Mouse (Mus musculus): ENCODE measurements around the gene Serpina3c. TPM values are rescaled to one million over a fixed set of nuclear protein-coding genes. Genes with fewer than 3 reads are reported as not detected.
"Not testable (repeated sequence)": the region's sequence is repeated elsewhere in the genome, so short reads cannot be mapped to it uniquely, and the experiment has no call there.

Serpina3c gene
- polyA plus RNA-seq, 1 experiment from 2014 or later: not detected

DNA sequence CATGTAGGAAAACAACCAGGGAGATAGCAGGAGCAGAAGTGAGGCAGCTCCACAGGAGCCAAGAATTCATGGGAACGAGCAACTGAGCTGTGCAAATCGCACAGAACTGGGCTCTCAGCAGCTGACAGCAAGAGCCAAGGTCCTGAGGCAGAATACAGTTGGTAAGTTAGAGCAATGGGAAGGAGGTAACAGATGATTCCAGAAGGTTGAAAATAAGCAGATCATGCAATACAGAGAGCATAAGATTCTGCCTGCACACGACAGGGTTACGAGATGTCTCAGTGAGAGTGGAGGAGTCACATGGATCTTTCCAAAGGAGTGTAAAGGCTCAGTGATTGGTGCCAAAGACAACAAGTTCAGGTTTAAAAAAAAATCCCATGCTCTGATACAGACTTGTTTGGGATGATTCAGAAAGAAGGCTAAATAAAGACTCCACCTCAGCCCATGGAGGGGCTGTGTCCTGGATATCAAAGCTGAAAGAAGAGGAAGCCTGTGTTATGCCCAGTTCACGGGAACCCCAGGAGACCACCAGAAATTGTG, 28.6 kb downstream of the Serpina3c start:
- TF ChIP-seq CTCF (IDR thresholded peaks at IDR 0.05; ENCODE audit: low read depth): no peak
- Histone ChIP-seq H3K27ac (ENCODE audit: low read depth, low read length) (no peak overlapping the region), H3K27me3 (replicated peaks; ENCODE audit: control insufficient read depth, insufficient read depth, low read length) (no peaks in the 10 kb centered on the region), H3K9me3 (ENCODE audit: control insufficient read depth) (no peaks in the 10 kb centered on the region), H3K4me1 (replicated peaks; ENCODE audit: control insufficient read depth, insufficient read depth, low read length) (no peaks in the 10 kb centered on the region), H3K4me2 (replicated peaks; ENCODE audit: low read depth) (no peak overlapping the region), H3K4me3 (ENCODE audit: low read depth, low read length) (no peak overlapping the region), H3K9ac (ENCODE audit: low read depth, low read length) (no peak overlapping the region), H3K36me3 (ENCODE audit: control insufficient read depth, insufficient read depth) (no peaks in the 10 kb centered on the region)
- no peak for ATAC-seq
- 75% methylated on average over 5 of the region's 5 CpGs for WGBS

DNA sequence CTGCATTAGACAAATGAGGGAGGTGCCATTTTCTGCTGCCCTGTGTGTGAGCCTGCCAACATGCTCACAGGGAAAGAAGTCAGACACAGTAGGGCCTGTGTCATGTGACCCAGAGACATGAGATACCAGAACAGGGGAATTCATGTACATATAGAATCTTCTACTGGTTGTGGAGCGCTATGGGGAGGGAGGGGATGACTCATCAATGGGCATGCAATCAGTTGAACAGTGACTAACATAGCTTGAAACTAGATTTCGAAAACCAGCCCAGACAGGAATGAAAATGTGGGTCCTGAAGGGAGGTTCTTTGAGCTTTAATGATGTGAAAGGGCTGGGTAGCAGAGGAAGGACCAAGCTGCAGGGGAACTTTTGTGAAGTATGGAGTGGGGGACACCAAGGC, 29.7 kb downstream of the Serpina3c start:
- no peaks in the 10 kb centered on the region for H3K9me3 ChIP-seq (ENCODE audit: control insufficient read depth)
- no peak for TF ChIP-seq CTCF (IDR thresholded peaks at IDR 0.05; ENCODE audit: low read depth)
- no peak overlapping the region for H3K9ac ChIP-seq (ENCODE audit: low read depth, low read length)
- no peaks in the 10 kb centered on the region for H3K4me1 ChIP-seq (replicated peaks; ENCODE audit: control insufficient read depth, insufficient read depth, low read length)
- H3K4me3 ChIP-seq (ENCODE audit: low read depth, low read length): no peak overlapping the region
- no peak for ATAC-seq
- H3K4me2 ChIP-seq (replicated peaks; ENCODE audit: low read depth): no peak overlapping the region
- WGBS: 67% methylated on average over 2 of the region's 2 CpGs
- no peak overlapping the region for H3K27ac ChIP-seq (ENCODE audit: low read depth, low read length)
- no peaks in the 10 kb centered on the region for H3K27me3 ChIP-seq (replicated peaks; ENCODE audit: control insufficient read depth, insufficient read depth, low read length)
- H3K36me3 ChIP-seq (ENCODE audit: control insufficient read depth, insufficient read depth): no peaks in the 10 kb centered on the region

DNA sequence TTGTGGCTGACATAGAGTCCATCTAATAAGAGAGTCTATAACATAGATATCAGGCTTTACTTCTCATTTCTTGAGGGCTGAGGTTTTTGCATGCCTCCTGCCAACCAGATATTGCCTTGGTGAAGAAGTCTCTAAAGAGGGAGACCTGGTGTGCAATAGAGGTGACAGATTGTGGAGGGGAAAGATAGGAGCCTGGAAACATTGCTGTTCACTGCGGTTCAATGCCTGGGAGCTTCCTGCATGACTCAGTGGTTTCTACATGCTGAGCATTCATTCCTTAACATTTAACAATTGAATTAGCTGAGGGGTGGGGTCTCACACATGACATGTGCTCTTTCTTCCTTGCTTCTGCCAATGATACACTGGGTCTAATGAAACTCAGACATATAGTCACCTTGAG, 30.6 kb downstream of the Serpina3c start:
- no peak overlapping the region for H3K9ac ChIP-seq (ENCODE audit: low read depth, low read length)
- TF ChIP-seq CTCF (IDR thresholded peaks at IDR 0.05; ENCODE audit: low read depth): no peak
- H3K4me3 ChIP-seq (ENCODE audit: low read depth, low read length): no peak overlapping the region
- no peaks in the 10 kb centered on the region for H3K4me1 ChIP-seq (replicated peaks; ENCODE audit: control insufficient read depth, insufficient read depth, low read length)
- H3K27me3 ChIP-seq (replicated peaks; ENCODE audit: control insufficient read depth, insufficient read depth, low read length): no peaks in the 10 kb centered on the region
- 54% methylated on average over 1 of the region's 1 CpGs for WGBS
- H3K4me2 ChIP-seq (replicated peaks; ENCODE audit: low read depth): no peak overlapping the region
- ATAC-seq: no peak
- no peaks in the 10 kb centered on the region for H3K9me3 ChIP-seq (ENCODE audit: control insufficient read depth)
- H3K36me3 ChIP-seq (ENCODE audit: control insufficient read depth, insufficient read depth): no peaks in the 10 kb centered on the region
- H3K27ac ChIP-seq (ENCODE audit: low read depth, low read length): no peak overlapping the region

DNA sequence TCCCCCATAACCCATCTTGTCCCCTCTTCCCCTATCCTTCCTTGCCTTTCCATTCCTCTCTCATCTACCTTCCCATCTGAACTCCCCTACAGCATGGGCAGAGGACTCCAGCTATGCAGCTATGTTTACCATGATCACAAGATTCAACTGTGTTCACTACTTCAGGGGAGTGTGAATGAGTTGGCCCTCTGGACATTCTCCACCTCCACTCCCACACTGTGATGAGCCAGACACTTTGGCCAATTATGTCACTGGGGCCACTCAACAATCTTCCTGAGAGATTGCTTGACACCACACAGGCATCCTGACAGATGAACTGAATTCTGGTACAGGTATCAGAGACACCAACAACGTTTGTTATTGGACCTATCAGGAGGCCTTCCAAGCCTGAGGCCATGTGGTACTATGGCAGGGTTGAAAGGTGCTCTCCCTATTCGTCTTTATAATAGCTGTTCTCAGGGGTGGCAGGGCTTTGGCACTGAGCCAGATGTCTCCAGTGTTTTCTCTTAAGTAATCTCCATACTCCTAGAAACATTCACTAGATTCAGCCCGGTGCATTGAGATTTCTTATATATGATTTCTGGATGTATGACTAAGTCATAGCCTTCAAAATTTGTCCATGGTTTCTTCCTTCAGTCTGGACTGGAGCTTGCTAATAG, 38.6 kb downstream of the Serpina3c start:
- no peak overlapping the region for H3K27ac ChIP-seq (ENCODE audit: low read depth, low read length)
- no peaks in the 10 kb centered on the region for H3K27me3 ChIP-seq (replicated peaks; ENCODE audit: control insufficient read depth, insufficient read depth, low read length)
- no peaks in the 10 kb centered on the region for H3K9me3 ChIP-seq (ENCODE audit: control insufficient read depth)
- no peak overlapping the region for H3K9ac ChIP-seq (ENCODE audit: low read depth, low read length)
- no peak overlapping the region for H3K4me2 ChIP-seq (replicated peaks; ENCODE audit: low read depth)
- H3K36me3 ChIP-seq (ENCODE audit: control insufficient read depth, insufficient read depth): no peaks in the 10 kb centered on the region
- no peaks in the 10 kb centered on the region for H3K4me1 ChIP-seq (replicated peaks; ENCODE audit: control insufficient read depth, insufficient read depth, low read length)
- H3K4me3 ChIP-seq (ENCODE audit: low read depth, low read length): no peak overlapping the region
- no peak for TF ChIP-seq CTCF (IDR thresholded peaks at IDR 0.05; ENCODE audit: low read depth)
- no peak for ATAC-seq
- WGBS: 31% methylated on average over 3 of the region's 3 CpGs

DNA sequence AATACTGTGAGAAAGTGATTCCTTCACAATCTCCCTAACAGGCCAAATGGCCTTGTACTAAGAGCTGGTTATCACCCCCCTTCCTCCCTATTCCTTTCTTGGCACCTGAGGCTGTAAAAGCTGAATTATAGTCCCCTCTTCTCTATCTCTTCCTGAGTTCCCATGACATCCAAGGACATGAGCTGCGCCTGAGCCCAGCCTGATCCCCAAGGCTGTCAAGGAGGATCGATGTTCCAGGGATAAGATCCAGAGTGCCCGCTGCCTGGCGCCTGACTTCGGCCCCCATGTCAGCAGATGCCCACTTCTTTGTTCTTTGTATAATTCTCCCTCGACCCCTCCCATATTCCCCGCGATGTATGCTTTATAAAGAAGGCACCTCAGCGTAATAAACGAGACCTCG, 41.3 kb downstream of the Serpina3c start, which contains the start of gene Serpina3a:
TSS of gene Serpina3a (plus strand) at position 392 of the 400 bp plus-strand sequence.
- H3K9me3 ChIP-seq (ENCODE audit: control insufficient read depth); H3K36me3 ChIP-seq (ENCODE audit: control insufficient read depth, insufficient read depth): not testable (repeated sequence)

DNA sequence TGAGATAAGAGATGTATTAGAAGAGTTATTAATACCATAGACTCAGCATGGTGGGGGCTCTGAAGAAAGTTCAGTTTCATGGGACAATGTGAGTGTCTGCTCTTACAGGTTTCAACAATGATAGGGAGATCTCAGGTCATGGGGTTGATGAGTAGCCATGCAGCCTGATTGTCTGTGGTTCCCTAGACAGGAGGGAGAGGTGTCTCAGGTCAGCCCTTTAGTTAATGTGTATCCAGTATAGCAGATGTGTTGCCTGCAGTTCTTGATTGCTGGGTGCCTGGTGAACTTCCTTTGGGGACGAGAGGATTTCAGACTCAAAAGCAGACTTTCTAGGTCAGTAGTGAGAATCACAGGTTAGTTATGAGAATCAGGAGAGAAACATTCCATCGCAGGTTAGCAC, 45.2 kb downstream of the Serpina3c start:
- Histone ChIP-seq H3K9me3 (ENCODE audit: control insufficient read depth) (no peaks in the 10 kb centered on the region), H3K27ac (ENCODE audit: low read depth, low read length) (no peak overlapping the region), H3K4me1 (replicated peaks; ENCODE audit: control insufficient read depth, insufficient read depth, low read length) (no peaks in the 10 kb centered on the region), H3K27me3 (replicated peaks; ENCODE audit: control insufficient read depth, insufficient read depth, low read length) (no peaks in the 10 kb centered on the region), H3K9ac (ENCODE audit: low read depth, low read length) (no peak overlapping the region), H3K4me2 (replicated peaks; ENCODE audit: low read depth) (no peak overlapping the region), H3K4me3 (ENCODE audit: low read depth, low read length) (no peak overlapping the region), H3K36me3 (ENCODE audit: control insufficient read depth, insufficient read depth) (no peaks in the 10 kb centered on the region)
- 69% methylated on average over 2 of the region's 2 CpGs for WGBS
- no peak for ATAC-seq
- TF ChIP-seq CTCF (IDR thresholded peaks at IDR 0.05; ENCODE audit: low read depth): no peak

More for the DNA sequence above, 41.3 kb downstream of the Serpina3c start, which contains the start of gene Serpina3a:
- not testable (repeated sequence) for H3K27me3 ChIP-seq (replicated peaks; ENCODE audit: control insufficient read depth, insufficient read depth, low read length); H3K4me2 ChIP-seq (replicated peaks; ENCODE audit: low read depth); H3K4me3 ChIP-seq (ENCODE audit: low read depth, low read length); H3K9ac ChIP-seq (ENCODE audit: low read depth, low read length); H3K27ac ChIP-seq (ENCODE audit: low read depth, low read length); ATAC-seq; H3K4me1 ChIP-seq (replicated peaks; ENCODE audit: control insufficient read depth, insufficient read depth, low read length)
- 94% methylated on average over 11 of the region's 11 CpGs for WGBS
